Mouse (Mus musculus) E14TG2a.4 (cell line): ENCODE results near the gene Stk40.

Experiments used
- H3K27me3 ChIP-seq: 2 replicates; pipeline ENCODE4 v1.6.1; 2014; ENCODE audit warnings: low read length, control low read depth; ENCODE audit not compliant: insufficient read depth
- H3K36me3 ChIP-seq: 2 replicates; pipeline ENCODE4 v1.6.1; 2014; ENCODE audit warnings: low read length, control low read depth; ENCODE audit not compliant: insufficient read depth
- H3K4me1 ChIP-seq: replicated peaks from 2 replicates; pipeline ENCODE4 v1.6.1; 2014; ENCODE audit warnings: low read depth, low read length, control low read depth
- H3K4me3 ChIP-seq: replicated peaks from 2 replicates; pipeline ENCODE4 v1.5.1; 2014; ENCODE audit warnings: mild to moderate bottlenecking, low read length
- H3K9me3 ChIP-seq: 2 replicates; pipeline ENCODE4 v1.6.1; 2014; ENCODE audit warnings: low read length, control low read depth
- CTCF ChIP-seq: conservative IDR thresholded peaks from 2 replicates; pipeline ENCODE4 v1.5.1; 2014; ENCODE audit warnings: low read length
- NANOG ChIP-seq: IDR thresholded peaks from 2 replicates; pipeline ENCODE4 v1.6.1; 2014; ENCODE audit warnings: borderline replicate concordance, low read length, mixed read lengths
- POU5F1 ChIP-seq: IDR thresholded peaks from 2 replicates; pipeline ENCODE4 v1.6.1; 2014; ENCODE audit warnings: low read length, borderline replicate concordance

The Stk40 gene

DNA sequence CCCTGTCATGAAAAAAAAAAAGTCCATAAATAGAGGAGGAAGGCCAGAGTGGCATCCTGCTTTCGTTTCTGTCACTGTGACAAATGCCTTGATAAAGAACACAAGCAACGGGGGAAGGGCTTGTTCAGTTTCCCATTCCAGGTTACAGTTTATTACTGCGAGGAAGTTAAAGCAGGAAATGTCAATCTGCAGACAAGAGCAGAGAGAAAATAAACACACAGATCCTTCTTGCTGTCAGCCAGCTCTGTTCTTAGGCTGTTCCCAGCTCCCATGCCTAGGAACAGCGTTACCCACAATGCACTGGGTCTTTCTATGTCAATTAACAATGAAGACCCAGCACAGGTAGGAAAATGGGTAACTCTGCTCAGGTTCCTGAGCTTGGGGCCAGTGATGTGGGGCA, 51.4 kb downstream of the Stk40 start:
- Histone ChIP-seq H3K36me3 (peaks cover 25% of the 10 kb centered on the region), H3K4me3 (no peak overlapping the region), H3K27me3 (no peaks in the 10 kb centered on the region), H3K9me3 (no peaks in the 10 kb centered on the region), H3K4me1 (peaks cover 48% of the 10 kb centered on the region)
- no peak for TF ChIP-seq NANOG

DNA sequence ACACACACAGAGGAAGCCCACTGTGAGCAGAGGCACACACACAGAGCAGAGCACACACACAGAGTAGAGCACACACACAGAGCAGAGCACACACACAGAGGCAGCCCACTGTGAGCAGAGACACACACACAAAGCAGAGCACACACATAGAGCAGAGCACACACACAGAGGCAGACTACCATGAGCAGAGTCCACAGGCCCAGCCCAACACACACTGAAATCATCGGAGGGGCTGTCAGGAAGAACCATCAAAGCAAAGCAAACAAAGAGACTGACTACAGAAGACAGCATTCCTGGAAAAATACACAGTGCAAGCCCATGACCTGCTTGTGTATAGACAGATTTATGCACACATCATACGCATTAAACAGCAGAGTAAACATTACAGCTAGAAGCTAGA, 52.1 kb downstream of the Stk40 start:
- Histone ChIP-seq H3K4me1 (peaks cover 41% of the 10 kb centered on the region), H3K9me3 (no peaks in the 10 kb centered on the region), H3K4me3 (no peak overlapping the region), H3K27me3 (no peaks in the 10 kb centered on the region), H3K36me3 (peaks cover 25% of the 10 kb centered on the region)
- TF ChIP-seq CTCF (no peak), NANOG (no peak), POU5F1 (no peak)

DNA sequence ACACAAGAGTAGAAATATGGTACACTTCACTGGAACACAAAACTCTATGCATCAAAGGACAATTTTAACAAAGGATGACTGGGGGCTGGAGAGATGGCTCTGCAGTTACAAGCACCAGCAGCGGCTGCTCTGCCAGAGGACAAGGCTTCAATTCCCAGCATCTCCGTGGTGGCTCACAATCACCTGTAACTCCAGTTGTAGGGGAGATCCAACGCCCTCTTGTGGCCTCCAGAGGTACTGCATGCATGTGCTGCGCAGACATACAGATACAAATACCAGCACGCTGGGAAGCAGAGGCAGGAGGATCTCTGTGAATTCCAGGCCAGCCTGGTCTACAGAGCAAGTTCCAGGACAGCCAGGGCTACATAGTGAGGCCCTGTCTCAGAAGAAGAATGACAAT, 52.9 kb downstream of the Stk40 start:
- peaks cover 36% of the 10 kb centered on the region for H3K4me1 ChIP-seq
- TF ChIP-seq NANOG (no peak), CTCF (peak; percentile 99), POU5F1 (no peak)
- no peaks in the 10 kb centered on the region for H3K9me3 ChIP-seq
- no peak overlapping the region for H3K4me3 ChIP-seq
- peaks cover 18% of the 10 kb centered on the region for H3K36me3 ChIP-seq
- H3K27me3 ChIP-seq, result peaks cover 5% of the 10 kb centered on the region; the same call in 1 of the 2 replicates

DNA sequence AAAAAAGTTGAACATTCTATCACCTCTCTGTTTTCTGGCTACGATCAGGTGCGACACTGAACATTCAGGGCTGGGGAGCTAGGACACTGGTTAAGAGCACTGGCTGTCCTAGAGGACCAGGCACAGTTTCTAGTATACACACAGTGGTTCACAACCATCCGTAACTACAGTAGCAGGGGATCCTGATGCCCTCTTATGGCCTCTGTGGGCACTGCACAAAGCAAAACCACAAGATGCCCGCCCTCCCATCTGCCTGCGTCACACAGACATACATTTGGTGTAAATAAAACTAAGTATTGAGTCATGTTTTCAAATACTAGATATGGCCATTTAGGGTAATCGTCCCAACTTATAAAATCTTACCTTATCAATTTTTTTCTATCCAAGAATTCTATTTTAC, 53.8 kb downstream of the Stk40 start:
- H3K36me3 ChIP-seq, result peaks cover 8% of the 10 kb centered on the region
- H3K4me1 ChIP-seq, result peaks cover 35% of the 10 kb centered on the region
- no peaks in the 10 kb centered on the region for H3K9me3 ChIP-seq
- peaks cover 5% of the 10 kb centered on the region; the same call in 1 of the 2 replicates for H3K27me3 ChIP-seq
- peak; percentile 45 for TF ChIP-seq CTCF
- no peak for TF ChIP-seq POU5F1
- TF ChIP-seq NANOG, result no peak
- no peak overlapping the region for H3K4me3 ChIP-seq

DNA sequence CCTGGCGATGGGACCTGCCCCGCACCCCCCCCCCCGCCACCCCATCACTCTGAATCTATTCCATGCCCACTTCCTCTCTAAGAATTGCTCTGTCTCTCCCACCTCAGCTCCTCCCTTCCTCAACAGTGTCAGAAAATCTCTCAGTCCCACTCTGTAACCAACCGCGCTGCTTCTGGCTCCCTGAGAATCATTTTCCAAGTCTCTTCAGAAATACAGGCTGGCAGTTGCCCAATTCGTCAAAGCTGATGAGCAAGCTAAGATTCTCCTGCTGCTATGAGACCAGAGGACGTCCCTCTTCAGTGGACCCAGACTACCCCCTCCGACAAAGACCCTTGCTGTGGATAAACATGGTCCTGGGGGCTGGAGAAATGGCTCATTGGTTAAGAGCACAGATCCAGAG, 55.7 kb downstream of the Stk40 start:
- Histone ChIP-seq H3K9me3 (no peaks in the 10 kb centered on the region), H3K36me3 (peaks cover 3% of the 10 kb centered on the region), H3K27me3 (peaks cover 5% of the 10 kb centered on the region; the same call in 1 of the 2 replicates), H3K4me1 (peaks cover 36% of the 10 kb centered on the region), H3K4me3 (no peak overlapping the region)
- no peak for TF ChIP-seq CTCF
- TF ChIP-seq POU5F1, result no peak
- TF ChIP-seq NANOG, result no peak

DNA sequence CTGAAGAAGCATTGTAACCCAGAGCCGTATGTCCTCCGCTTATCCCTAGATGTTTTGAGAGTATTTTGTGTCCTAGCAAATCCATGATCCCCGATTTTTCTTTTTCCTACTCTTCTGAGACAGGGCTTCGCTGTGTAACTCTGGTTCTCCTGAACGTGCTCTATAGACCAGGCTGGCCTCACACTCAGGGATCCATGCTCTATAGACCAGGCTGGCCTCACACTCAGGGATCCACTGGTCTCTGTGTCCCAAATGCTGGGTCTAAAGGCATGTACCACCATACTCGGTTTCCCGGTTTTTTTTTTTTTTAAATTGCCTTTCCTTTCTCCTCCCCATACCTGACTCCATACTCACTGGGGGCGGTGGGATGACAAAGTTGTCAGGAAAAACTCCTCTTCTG, 57.2 kb downstream of the Stk40 start:
- peaks cover 5% of the 10 kb centered on the region; the same call in 1 of the 2 replicates for H3K27me3 ChIP-seq
- TF ChIP-seq NANOG, result no peak
- TF ChIP-seq POU5F1, result no peak
- no peak for TF ChIP-seq CTCF
- H3K9me3 ChIP-seq, result no peaks in the 10 kb centered on the region
- H3K36me3 ChIP-seq, result peaks cover 15% of the 10 kb centered on the region
- H3K4me1 ChIP-seq, result peaks cover 38% of the 10 kb centered on the region
- H3K4me3 ChIP-seq, result no peak overlapping the region

DNA sequence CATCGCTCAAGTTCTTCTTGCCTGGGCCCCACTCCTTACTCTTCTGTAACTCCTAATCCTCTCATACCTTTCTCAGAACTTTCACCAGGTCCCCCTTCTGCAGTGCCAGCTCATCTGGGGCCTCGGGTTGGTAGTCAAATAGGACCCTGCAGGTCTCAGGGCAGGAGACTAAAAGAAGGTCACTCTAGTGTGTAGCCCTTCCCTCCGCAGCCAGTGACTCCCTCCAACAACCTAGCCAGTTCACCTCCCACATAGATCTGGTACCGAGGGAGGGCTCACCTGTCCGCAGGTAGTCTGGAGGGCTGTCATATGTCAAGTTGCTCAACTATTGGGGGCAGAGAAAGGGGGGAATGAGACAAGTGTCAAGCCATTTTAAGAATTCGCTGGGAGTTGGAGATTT, 57.7 kb downstream of the Stk40 start:
- Histone ChIP-seq H3K9me3 (no peaks in the 10 kb centered on the region), H3K4me1 (peaks cover 38% of the 10 kb centered on the region), H3K27me3 (peaks cover 5% of the 10 kb centered on the region; the same call in 1 of the 2 replicates), H3K36me3 (peaks cover 20% of the 10 kb centered on the region), H3K4me3 (no peak overlapping the region)
- TF ChIP-seq POU5F1, result no peak
- TF ChIP-seq NANOG, result no peak
- no peak for TF ChIP-seq CTCF

DNA sequence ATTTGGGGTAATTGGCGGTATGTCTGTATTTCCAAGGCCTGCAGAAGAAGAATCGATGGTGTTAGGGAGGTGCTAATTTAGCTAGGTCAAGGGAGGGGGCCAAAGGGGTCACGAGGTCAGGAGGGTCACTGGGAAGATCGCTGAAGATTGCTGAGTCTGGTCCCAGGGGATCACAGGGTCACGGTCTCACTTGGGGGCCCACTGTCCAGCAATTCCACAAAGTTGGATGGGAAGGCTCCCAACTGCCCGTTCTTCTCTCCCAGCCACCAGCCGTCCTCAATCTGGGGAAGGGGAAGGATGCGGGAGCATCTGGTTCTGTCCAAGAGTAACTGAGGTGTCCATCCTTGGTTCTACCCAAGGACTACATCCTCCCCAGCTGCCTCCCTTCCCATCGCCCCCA, 58.2 kb downstream of the Stk40 start:
- H3K4me3 ChIP-seq, result peak overlapping the region; percentile 87
- H3K27me3 ChIP-seq, result peaks cover 5% of the 10 kb centered on the region; the same call in 1 of the 2 replicates
- no peak for TF ChIP-seq POU5F1
- no peak for TF ChIP-seq NANOG
- TF ChIP-seq CTCF, result no peak
- peaks cover 42% of the 10 kb centered on the region for H3K4me1 ChIP-seq
- no peaks in the 10 kb centered on the region for H3K9me3 ChIP-seq
- H3K36me3 ChIP-seq, result peaks cover 25% of the 10 kb centered on the region

DNA sequence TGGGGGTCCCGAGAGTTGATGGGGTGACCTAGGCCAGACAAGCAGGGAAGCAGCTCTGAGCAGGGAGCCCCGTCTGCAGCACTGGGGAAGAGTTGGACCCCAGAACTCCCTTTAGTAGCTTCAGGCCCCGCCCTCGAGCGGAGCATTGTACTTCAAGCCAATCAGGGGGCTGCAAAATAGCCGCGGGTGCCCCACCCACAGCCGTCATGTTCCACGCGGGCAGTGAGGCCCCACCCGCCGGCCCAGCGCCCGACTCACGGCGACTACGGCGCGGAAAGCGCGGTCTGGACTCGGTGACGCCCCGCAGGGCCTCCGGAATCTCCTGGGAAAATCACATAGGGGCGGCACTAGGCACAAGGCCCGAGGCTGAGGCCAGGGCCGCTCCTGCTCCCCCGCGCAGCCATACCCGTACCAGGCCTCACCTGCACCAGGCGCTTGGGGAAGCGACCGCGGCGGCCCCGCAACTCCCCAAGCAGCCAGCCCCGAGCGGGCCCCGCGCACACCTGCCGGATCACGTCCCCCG, 58.8 kb downstream of the Stk40 start:
- H3K9me3 ChIP-seq, result no peaks in the 10 kb centered on the region
- no peak for TF ChIP-seq CTCF
- TF ChIP-seq NANOG, result no peak
- no peak for TF ChIP-seq POU5F1
- peaks cover 46% of the 10 kb centered on the region for H3K4me1 ChIP-seq
- H3K4me3 ChIP-seq, result peak overlapping the region; percentile 87
- H3K36me3 ChIP-seq, result peaks cover 31% of the 10 kb centered on the region
- H3K27me3 ChIP-seq, result peaks cover 5% of the 10 kb centered on the region; the same call in 1 of the 2 replicates
